Mouse (Mus musculus) kidney, postnatal 25 days (tissue): ENCODE measurements around the gene Prr15l.
A peak's percentile ranks its signal among the peaks of the same experiment; 100 is the strongest.

ENCODE experiments used
- DNase-seq, 2 experiments: peaks; one replicate each; pipeline ENCODE4 v3.0.0; 2021; ENCODE audit warnings: mixed read lengths in 2 of 2

Prr15l gene

GRCm38 (mm10) chr11:96977606-96978400 lies 49.9 kb downstream of the Prr15l start:
- peak; percentile 98 to 100 for DNase-seq

- DNase-seq = no peak
These were observed 50.7 kb downstream of the Prr15l start for GRCm38 (mm10) chr11:96978401-96979246.

GRCm38 (mm10) chr11:96979329-96979728 lies 51.4 kb downstream of the Prr15l start:
- no peak for DNase-seq

GRCm38 (mm10) chr11:96980021-96980420 lies 52.1 kb downstream of the Prr15l start:
- no peak for DNase-seq

- no peak for DNase-seq
These were observed 53.6 kb downstream of the Prr15l start for GRCm38 (mm10) chr11:96981461-96981860.

- DNase-seq = peak; percentile 85 to 88
These were observed 54.5 kb downstream of the Prr15l start for GRCm38 (mm10) chr11:96982355-96982754.

GRCm38 (mm10) chr11:96982859-96983258 lies 55.0 kb downstream of the Prr15l start, which contains the start of gene Sp2:
Sp2 (minus strand) TSS chr11:96982959.
- no peak for DNase-seq

GRCm38 (mm10) chr11:96984903-96985302 lies 57.0 kb downstream of the Prr15l start:
- DNase-seq = no peak

- no peak for DNase-seq
These were observed 58.6 kb downstream of the Prr15l start for GRCm38 (mm10) chr11:96986463-96986862.
